Mouse (Mus musculus) left cerebral cortex, postnatal 10 days (tissue): ENCODE data around the gene Slc24a2. TPM values are rescaled to one million over a fixed set of nuclear protein-coding genes. Genes with fewer than 3 reads are reported as not detected.
A peak's percentile ranks its signal among the peaks of the same experiment; 100 is the strongest.

Experiments
- DNase-seq, 2 experiments: peaks; one replicate each; pipeline ENCODE4 v3.0.0; 2021 to 2022; ENCODE audit warnings: low spot score in 2 of 2, mixed read lengths in 1 of 2; ENCODE audit errors: extremely low spot score in 1 of 2
- intact Hi-C: fragments of 180-260 bp; cut with DNase I; formaldehyde crosslinking; loops from one replicate; pipeline ENCODE4 v1.15.1; 2025
- total RNA-seq, 2 experiments: library from RNA; stranded (reverse); gene quantifications; 2 replicates each; pipeline ENCODE4 v1.2.3; 2021

The Slc24a2 gene
- total RNA-seq, 2 experiments from 2014 or later, result 107 to 121 TPM

DNA sequence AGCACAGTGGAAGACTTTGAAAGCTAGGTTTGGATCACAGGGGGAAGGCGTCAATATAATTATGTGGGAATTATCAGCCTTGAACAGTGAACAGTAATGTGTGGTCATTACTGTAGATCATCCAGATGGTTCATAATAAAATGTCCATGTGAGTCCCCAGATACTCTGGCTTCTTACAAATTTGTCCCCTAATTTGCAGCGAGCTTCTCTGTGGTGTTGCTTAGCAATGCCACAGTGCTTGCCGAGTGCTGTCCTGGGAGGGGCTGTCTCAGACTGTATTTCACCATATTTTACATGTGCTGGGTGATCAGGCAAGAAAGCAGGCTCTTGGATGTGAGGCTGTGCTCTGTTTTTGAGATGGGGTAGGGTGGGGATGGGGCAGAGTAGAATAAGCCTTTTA, 172.7 kb downstream of the Slc24a2 start:
- intact Hi-C loops, result no loop called here
- DNase-seq, result no peak

DNA sequence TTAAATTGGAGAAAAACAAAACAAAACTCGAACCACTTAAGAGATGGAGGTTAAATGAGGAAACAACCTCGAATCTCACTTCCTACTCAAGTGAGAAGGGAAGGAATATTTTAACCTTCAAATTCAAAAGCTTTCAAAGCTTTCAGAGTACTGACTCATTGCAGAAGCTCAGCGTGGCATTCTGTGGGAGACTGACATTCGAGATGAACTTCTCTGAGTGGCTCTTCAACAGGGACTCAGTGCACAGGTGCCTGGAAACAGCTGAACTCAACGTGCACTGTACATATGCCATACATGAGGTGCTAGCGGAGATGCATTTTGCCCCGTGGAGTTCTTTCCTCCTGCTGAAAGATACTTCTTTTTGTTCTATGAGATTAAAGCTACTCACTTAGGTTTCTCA, 174.5 kb downstream of the Slc24a2 start:
- DNase-seq, result no peak
- intact Hi-C loops, result no loop called here

DNA sequence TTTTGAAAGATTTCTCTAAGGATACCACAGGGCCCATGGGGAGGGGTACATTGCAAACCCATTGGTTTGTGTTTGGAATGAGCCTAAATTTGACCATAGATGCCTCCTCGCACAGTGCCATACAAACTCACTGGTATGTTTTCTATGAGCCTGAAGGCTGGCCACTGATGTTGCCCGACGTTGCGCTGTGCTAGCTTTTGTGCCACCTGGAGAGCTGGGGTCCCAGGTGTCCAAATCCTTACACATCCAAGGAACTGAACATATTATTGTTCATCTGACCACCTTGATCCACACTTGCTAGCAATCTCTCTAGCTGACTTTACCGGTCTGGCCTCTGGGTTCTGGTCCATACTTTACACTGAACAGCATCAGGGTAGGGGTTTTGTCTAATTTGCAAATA, 177.4 kb downstream of the Slc24a2 start:
- no peak for DNase-seq
- intact Hi-C loops, result no loop called here

DNA sequence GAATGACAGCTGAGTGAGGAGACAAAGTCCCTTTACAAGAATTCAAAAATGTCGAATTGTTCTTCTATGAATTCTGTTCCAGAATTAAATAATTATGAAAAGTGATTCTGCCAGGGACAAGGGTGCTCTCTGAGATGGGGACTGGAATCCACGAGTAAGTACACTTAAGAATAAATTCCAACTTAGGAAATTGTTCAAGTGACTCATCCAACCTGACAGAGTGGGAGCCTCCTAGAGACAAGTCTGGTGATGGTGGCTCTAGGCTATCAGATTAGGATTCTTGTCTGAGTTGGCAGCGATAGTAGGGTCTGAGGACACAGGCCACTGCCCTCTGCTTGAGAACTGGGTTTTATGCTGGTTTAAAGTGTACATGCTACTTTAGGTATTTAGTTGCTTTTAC, 181.2 kb downstream of the Slc24a2 start:
- intact Hi-C loops, result no loop called here
- no peak for DNase-seq

DNA sequence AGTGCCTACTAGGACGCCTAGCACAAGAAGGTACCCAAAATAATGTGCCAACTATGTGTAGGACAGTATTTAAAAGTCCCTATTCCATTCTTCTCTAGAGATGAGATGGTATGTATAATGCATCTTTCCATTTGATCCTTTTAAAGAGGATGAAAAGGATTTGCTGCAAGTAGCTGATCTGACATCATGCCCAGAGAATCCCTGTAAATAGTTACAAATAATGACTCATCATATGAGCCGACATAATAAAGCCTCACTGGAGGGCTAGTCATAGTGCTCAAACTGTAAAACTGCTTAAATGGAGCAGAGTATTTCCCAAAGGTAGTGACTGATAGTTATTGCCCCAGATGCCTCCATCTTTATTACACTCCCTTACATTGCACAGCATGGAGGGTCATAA, 183.1 kb downstream of the Slc24a2 start:
- intact Hi-C loops, result no loop called here
- DNase-seq, result no peak

DNA sequence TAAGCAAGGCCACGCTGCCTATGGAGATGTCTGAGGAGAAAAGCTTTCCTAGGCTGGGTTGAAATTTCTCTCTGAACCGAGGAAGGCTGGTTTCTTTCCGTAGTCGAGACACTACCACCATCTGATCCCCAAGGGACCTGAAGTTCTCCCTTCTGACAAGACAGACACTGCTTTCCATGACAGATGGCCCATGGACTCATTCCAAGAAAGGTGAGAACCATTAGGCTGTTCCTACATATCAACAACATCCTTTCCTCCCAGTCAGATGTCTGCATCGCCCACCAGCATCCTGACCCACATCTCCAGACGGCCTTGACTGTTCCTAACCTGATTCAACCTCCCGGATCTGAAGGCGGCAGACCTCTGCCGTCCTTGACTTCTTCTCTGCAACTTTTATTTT, 187.0 kb downstream of the Slc24a2 start:
- no peak for DNase-seq
- intact Hi-C loops, result no loop called here

DNA sequence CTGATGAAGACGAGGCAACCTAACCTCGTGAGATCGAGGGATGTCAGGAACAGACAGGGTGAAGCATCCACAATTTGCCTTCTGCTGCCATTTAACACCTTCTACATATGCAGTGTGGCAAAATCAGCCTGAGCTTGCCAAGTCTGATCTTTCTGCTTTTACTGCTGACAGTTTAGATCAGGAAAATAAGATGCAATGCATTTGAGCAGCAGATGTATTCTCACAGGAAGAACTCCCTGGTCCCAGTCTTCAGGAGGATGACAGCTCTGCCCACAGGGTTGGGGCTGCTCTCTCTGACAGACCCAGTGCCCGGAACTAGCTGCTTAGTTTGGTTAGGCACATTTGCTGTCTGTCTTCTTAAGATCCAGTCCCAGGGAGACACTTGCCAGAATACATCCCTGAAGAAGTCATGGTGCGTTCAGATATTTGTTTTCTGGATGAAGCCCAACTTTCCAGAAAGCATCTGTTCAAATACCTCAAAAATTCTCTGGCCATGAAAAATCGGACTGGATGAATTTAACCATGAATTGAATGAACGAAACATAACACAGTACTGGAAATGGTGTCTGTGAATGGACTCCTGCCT, 188.8 kb downstream of the Slc24a2 start:
- intact Hi-C loops, result no loop called here
- peak in 1 of 2 experiments; percentile 44 for DNase-seq

DNA sequence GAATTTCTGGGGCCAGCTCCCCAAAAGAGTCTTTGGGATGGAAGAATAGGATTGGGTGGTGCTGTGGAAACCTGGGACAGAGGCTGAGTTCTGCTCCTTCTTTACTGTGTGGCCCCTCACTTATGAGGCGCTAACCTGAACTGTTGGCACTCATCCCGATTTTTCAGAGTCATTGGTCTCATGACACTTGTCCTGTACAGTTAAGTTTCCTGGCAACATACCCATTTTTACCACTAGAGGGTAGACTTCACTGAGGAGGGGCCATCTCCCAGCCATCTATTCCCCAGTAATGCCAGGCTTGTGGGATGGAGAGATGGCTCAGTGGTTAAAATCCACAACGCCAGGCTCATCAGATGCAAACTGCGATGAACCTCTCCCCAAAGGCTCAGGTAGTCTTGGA, 192.7 kb downstream of the Slc24a2 start:
- intact Hi-C loops, result loop anchor here (10.0 kb wide), 1 partner anchor 187 kb away; no protein-coding TSS in a partner anchor
- no peak for DNase-seq

DNA sequence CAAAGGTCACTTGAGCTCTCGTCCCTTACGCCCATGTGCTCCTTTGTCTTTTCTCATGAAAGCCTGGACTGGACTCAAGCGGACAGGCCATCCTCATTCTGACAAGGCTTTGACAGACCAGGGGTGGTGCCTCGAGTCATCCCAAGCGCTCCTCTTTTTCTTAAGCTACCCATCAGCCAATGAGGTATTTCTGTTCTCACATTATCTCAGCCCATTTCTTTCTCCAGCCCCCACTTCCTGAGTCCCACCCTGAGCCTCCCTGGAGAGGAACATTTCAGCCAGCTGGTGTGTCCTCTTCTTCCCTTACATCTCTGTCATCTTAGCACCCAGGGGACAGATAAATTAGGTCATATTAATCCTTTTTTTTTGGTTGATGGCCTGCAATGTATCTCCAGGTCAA, 193.8 kb downstream of the Slc24a2 start:
- intact Hi-C loops, result loop anchor here (10.0 kb wide), 1 partner anchor 188 kb away; no protein-coding TSS in a partner anchor
- no peak for DNase-seq

DNA sequence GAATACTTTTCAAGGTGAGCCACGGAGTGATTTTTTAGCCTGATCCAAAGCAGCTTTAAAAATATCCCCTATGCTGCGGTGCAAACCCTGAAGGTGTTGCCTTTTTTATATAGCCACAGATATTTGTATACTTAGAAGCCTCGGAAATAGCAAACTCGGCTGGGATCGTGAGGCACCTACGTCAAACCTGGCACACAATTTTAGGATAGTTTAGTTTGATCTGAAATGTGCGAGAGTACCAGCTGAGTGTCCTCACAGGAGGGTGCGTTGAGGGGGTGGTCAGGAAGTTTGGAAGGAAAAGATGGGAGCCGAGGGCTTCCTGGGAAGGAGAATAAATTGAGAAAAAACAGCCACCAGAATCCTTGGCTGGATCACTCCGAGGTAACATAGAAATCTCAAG, 194.6 kb downstream of the Slc24a2 start:
- peak in 1 of 2 experiments; percentile 52 for DNase-seq
- intact Hi-C loops, result loop anchor here (10.0 kb wide), 1 partner anchor 189 kb away; no protein-coding TSS in a partner anchor

DNA sequence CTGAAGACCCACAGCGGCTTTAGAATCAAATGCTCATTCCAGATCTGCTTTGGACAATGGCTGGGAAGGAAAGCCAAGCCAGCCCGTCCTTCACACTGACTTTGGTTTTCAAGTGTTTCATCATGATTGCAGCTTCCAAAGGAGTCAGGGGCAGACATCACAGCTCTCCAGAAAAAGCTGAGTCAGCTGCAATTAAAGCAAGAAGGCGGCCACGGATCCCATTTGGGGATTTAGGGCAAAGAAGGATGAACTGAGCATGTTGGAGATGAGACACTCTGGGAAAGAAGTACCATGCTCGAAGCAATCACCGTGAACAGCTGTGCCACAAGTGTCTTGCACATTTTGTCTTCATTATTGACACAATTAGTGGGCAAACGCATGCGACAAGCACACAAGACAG, 197.6 kb downstream of the Slc24a2 start:
- DNase-seq, result no peak
- intact Hi-C loops, result loop anchor here (10.0 kb wide), 1 partner anchor 192 kb away; no protein-coding TSS in a partner anchor

DNA sequence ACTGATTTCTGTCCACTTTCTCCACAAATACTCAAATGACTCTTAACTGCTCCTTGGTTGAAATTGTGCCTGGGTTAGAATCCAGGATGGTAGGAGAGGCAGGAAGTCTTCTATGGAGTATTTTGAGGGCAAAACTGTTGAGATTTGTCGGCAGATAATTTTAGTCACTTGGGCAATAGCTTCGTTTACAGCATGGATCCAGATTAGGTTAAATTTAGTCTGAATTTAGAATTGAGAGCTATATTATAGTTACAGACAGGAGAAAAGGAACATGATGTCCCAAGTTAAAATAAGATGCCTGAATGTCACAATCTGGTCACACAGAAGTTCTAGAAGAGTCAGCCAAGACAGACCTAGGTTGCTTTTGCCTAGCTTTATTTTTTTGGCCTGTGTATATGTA, 199.2 kb downstream of the Slc24a2 start:
- intact Hi-C loops, result loop anchor here (10.0 kb wide), 1 partner anchor 194 kb away; no protein-coding TSS in a partner anchor
- no peak for DNase-seq

DNA sequence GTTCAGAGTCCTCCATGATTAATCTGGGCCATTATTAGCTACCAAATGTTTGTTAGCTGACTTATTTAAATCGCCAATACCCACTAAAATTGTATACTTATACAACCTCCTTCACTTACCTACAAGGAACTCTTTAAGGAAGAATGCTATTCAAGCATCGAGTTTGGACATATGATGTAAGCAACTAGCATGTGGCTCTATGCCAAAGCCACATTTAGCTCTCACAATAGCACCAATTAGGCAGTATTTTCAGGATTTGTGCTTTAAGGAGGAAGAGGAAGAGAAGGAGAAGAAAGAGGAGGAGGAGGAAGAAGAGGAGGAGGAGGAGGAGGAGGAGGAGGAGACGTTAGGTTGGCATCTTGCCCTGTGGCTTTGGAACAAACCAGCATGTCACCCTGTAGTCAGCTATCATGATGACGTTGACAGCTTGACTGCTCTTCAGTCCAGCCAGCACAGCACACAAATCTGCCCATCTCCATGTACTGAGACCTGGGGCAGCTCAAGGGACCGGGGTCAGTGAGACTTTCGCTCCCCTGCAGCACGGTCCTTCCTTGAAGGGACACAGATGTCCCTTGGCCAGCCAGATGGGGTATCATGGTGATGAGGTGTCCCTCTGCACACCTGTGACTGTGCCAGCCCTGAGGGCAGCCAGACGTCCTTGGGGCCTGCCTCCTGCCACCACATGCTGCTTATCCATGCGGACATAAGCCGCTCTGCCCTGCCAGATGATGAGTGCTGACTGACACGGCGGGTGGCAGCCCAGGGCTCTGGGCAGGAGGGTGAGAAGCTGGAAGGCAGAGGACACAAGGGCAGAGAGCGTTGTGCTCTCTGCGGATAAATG, 203.7 kb downstream of the Slc24a2 start:
- intact Hi-C loops, result no loop called here

DNA sequence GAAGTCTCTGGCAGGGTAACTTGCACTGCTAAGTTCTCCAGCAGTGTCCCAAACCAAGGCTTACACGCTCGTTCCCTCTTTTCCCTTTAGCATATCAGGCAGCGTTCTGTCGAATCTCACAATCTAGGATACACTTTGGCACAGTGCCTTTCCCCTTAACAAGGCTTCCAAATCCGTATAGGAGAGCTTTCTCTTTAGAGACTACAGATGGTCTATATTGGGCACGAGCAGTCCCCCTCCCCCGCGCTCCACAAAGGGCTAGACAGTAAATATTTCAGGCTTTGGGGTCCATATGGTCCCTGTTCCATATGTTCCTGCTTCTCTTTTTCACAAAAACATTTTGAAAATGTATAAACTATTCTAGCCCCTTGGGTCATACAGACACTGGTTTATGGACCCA, 205.7 kb downstream of the Slc24a2 start:
- intact Hi-C loops, result no loop called here
- DNase-seq, result peak; percentile 53 to 65

More for the DNA sequence above, 203.7 kb downstream of the Slc24a2 start:
- DNase-seq, result no peak

DNA sequence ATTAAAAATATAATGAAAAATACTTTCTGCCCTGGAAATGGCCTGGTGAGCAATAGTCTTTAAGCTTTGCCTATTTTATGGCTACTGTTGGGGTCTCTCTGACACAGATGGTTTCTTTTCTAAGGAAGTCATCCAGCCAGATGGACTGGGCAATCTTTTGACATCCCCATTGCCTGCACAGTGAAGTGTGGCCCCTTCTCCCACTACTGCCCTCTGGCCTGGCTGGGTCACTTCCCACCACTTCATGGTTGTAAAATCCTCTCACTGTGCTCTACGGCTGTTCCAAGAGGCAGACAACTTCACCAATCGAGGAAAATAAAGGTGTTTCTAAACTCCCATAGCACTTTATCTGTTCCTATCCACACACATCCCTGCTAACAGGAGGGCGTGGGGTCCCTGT, 208.7 kb downstream of the Slc24a2 start:
- DNase-seq, result no peak
- intact Hi-C loops, result no loop called here

DNA sequence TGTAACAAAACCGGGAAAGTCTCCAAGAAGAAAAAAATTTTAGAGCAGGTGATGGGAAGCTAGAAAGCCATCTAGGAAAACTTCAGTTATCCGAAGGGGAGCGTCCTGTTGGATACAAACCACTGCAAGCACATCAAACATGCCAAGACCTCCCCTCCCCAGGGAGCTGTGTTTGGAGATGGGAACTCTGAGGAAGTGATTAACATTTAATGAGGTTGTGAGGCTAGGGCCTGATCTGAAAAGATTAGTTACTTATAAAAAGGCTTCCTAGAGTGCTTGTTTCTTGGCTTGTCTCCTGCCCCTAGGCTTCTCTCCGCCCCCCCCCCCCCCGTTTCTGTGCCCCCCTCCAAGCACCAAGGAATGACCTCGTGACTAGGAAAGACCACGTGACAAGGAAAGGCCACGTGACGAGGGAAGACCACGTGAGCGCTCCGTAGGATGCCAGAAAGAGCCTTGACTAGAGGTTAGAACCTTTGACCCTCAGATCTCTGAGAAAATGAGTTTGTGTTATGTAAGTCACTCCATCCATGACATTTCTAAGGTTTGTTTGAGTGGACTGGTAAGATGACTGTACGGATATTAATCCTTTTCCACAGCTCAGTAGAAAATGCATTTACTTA, 210.7 kb downstream of the Slc24a2 start:
- no peak for DNase-seq
- intact Hi-C loops, result no loop called here

DNA sequence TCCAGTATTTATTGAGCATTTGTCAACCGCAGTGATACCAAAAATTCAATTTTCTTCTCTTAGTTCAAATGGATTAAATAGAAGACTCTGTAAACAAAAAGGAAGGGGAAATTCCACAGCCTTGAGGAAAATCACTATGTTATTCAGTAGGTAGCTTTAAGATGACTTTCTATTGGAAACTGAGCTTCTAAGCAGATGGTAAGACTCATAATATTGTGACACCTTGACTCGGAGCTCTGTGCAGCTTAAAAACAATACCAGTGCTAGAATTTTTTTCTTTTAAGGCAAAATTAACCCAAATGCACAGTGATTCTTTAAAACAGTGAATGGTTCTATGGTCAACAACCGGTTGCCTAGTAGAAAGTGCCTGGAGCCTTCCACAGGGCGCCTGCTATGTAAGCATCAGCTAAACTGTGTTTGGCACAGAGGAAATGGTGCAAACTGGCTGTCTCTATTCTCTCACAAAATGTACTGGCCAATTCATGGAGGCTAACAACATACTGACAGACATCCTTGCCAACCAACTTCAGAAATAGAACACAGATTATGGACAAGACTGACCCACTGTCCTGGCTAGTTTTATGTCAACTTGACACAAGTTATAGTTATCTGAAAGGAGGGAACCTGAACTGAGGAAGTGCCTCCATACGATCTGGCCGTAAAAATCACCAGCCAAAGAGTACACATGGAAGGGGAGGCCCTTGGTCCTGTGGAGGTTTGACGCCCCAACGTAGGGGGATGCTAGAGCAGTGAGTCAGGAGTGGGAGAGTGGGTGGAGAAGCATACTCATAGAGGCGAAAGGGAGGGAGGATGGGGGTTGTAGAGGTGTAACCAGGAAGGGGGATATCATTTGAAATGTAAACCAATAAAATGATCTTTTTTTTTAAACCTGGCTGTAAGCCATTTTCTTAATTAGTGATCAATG, 211.9 kb downstream of the Slc24a2 start:
- intact Hi-C loops, result no loop called here
- DNase-seq, result no peak

DNA sequence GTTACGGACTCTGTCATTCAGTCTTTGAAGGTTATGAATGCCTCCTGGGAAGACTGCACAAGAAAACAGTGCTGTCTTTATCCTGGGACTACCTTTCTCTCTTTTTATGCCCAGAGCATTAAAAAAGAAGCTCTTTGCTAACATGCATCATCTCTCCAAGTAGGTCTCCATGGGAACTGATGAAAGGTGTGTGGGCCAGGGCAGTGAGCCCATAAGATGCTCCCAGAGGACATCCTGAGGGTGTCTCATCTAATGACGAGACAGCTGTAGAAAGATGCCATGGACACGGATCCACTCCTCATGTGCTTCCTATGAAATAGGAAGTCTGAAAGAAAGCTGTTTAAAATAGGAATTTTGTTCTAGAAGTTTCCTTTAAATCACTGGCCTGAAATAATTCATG, 212.8 kb downstream of the Slc24a2 start:
- intact Hi-C loops, result no loop called here
- DNase-seq, result no peak

DNA sequence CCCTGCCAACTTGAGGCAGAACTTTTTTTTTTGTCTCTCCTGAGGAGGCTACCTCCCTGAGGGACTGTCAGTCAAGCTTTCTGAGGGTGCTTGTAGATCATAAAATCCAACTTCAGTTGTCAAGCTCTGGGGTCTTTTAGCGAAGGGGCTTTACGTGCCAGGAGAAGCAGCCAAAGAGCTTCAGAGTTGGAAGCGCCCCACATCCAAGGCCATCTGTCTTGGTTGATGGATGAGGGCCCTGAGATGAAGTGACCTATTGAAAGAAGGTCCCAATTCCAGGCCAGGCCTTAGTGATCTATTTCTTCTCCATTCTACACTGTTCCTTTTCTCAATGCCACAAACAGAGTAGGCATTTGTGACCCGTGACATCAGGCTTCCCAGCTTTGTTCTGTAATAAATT, 214.5 kb downstream of the Slc24a2 start:
- no peak for DNase-seq
- intact Hi-C loops, result no loop called here
